Mouse (Mus musculus) heart, adult 2 months (tissue): ENCODE data around the gene Cers2.

Experiments
- CTCF ChIP-seq: fragments of 200-600 bp; IDR thresholded peaks from 2 replicates; pipeline ENCODE4 v1.8.1; 2022; ENCODE audit warnings: antibody characterized with exemption, mild to moderate bottlenecking, moderate library complexity
- EP300 ChIP-seq: fragments of 200-500 bp; IDR thresholded peaks from 2 replicates; pipeline ENCODE4 v1.6.1; 2011; ENCODE audit warnings: low read depth, low read length, control low read depth; ENCODE audit not compliant: insufficient read depth
- POLR2A ChIP-seq: fragments of 200-500 bp; IDR thresholded peaks from 2 replicates; pipeline ENCODE4 v1.6.1; 2011; ENCODE audit warnings: mild to moderate bottlenecking, low read depth, low read length, control low read depth; ENCODE audit not compliant: insufficient read depth

DNA sequence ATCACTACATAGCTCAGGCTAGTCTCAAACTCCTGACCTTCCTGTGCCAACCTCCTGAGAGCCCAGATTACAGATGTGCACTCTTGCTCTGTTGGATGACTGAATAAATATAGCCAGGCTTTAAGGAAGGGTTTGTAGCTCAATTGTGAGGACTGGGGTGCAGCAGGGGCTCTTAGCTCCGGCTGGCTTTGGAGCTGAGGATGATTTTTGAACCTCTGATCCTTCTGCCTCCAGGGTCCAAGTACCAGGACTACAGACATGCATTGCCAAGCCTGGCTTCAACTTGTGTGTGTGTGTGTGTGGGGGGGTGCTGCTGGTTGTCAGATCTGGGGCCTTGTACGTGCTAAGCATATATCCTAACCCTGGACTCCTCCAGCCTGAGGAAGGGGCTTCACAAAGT lies 21.7 kb upstream of the Cers2 start:
- TF ChIP-seq CTCF (no peak), EP300 (no peak), POLR2A (no peak)
